Mouse (Mus musculus) urinary bladder, postnatal 25 days (tissue): ENCODE measurements around the gene Gm3055.
"Not testable (repeated sequence)": the region's sequence is repeated elsewhere in the genome, so short reads cannot be mapped to it uniquely, and the experiment has no call there.

Source experiments
- DNase-seq: peaks from one replicate; pipeline ENCODE4 v3.0.0; 2022; ENCODE audit warnings: low spot score

Gene Gm3055

GRCm38 (mm10) chr10:81770506-81771403 is at the start of gene Gm3055:
Gene Gm3055, minus strand, starts transcription at chr10:81771161.
- not testable (repeated sequence) for DNase-seq

- not testable (repeated sequence) for DNase-seq
Observed at GRCm38 (mm10) chr10:81811899-81812298, 40.9 kb upstream of the Gm3055 start, which contains the start of gene Gm4767. Gene Gm4767, plus strand, starts transcription at chr10:81812186.

GRCm38 (mm10) chr10:81771404-81771777 is 430 bp upstream of the Gm3055 start:
- not testable (repeated sequence) for DNase-seq

GRCm38 (mm10) chr10:81704531-81705301 is 66.2 kb downstream of the Gm3055 start, which contains the start of gene Zfp433:
Gene Zfp433, plus strand, starts transcription at chr10:81704825.
- not testable (repeated sequence) for DNase-seq
